Mouse (Mus musculus) hindbrain, embryonic 16.5 days (tissue): ENCODE results near the gene Trmt2a. TPM values are rescaled to one million over a fixed set of nuclear protein-coding genes. Genes with fewer than 3 reads are reported as not detected.
A peak's percentile ranks its signal among the peaks of the same experiment; 100 is the strongest.

Source experiments
- ATAC-seq: fragments of 200-750 bp; cut with Nextera tagmentation; 2 replicates; pipeline ENCODE4 v1.8.0; 2017; ENCODE audit warnings: moderate TSS enrichment, moderate library complexity
- H3K27ac ChIP-seq: fragments of 300-500 bp; sonication (generic); 2 replicates; pipeline ENCODE4 v1.5.1; 2014; ENCODE audit warnings: low read depth, mild to moderate bottlenecking, control low read depth, low read length, moderate library complexity
- H3K27me3 ChIP-seq: fragments of 300-500 bp; sonication (generic); replicated peaks from 2 replicates; pipeline ENCODE4 v1.6.1; 2014; ENCODE audit warnings: low read length; ENCODE audit not compliant: control insufficient read depth, insufficient read depth
- H3K36me3 ChIP-seq: fragments of 300-500 bp; sonication (generic); 2 replicates; pipeline ENCODE4 v1.6.1; 2014; ENCODE audit warnings: mild to moderate bottlenecking, low read length, moderate library complexity, mixed read lengths; ENCODE audit not compliant: control insufficient read depth, insufficient read depth
- H3K4me1 ChIP-seq: fragments of 300-500 bp; sonication (generic); 2 replicates; pipeline ENCODE4 v1.6.1; 2014; ENCODE audit warnings: low read depth, low read length; ENCODE audit not compliant: control insufficient read depth, insufficient read depth
- H3K4me2 ChIP-seq: fragments of 300-500 bp; sonication (generic); 2 replicates; pipeline ENCODE4 v1.6.1; 2014; ENCODE audit warnings: mild to moderate bottlenecking, low read length, control low read depth, moderate library complexity
- H3K4me3 ChIP-seq: fragments of 300-500 bp; sonication (generic); 2 replicates; pipeline ENCODE4 v1.5.1; 2014; ENCODE audit warnings: mild to moderate bottlenecking, low read length, control low read depth, moderate library complexity
- H3K9ac ChIP-seq: fragments of 300-500 bp; sonication (generic); 2 replicates; pipeline ENCODE4 v1.6.1; 2014; ENCODE audit warnings: low read depth, mild to moderate bottlenecking, control low read depth, low read length, moderate library complexity
- H3K9me3 ChIP-seq: fragments of 300-500 bp; sonication (generic); 2 replicates; pipeline ENCODE4 v1.6.1; 2014; ENCODE audit warnings: mild to moderate bottlenecking, low read length, moderate library complexity; ENCODE audit not compliant: control insufficient read depth
- WGBS: fragments of 180-500 bp; shearing (Covaris S2); extraction: QIAGEN DNeasy Blood & Tissue Kit; methylation state at CpG from one replicate; pipeline ENCODE4 v1.1.7; 2014; 5-methylcytosine and 5-hydroxymethylcytosine counted together
- polyA plus RNA-seq: library from polyadenylated mRNA; unstranded; fragments of >200 nt; fragmentation: Nextera tagmentation; extraction: Ambion mirVana; gene quantifications from 2 replicates; pipeline ENCODE4 v1.2.1, GENCODE M21; 2015

Trmt2a gene
- polyA plus RNA-seq, 1 experiment from 2014 or later: 105 TPM

GRCm38 (mm10) chr16:18214858-18215257 is 33.6 kb upstream of the Trmt2a start:
- peaks cover 37% of the 10 kb centered on the region for H3K4me1 ChIP-seq
- no peaks in the 10 kb centered on the region for H3K36me3 ChIP-seq
- H3K4me2 ChIP-seq: peak overlapping the region; percentile 55
- 52% methylated on average over 7 of the region's 7 CpGs for WGBS
- no peaks in the 10 kb centered on the region for H3K9me3 ChIP-seq
- H3K27me3 ChIP-seq: no peaks in the 10 kb centered on the region
- H3K4me3 ChIP-seq: peak overlapping the region; percentile 29; the same call in 1 of the 2 replicates
- peak overlapping the region; percentile 76 for H3K27ac ChIP-seq
- no peak for ATAC-seq
- no peak overlapping the region; the same call in 1 of the 2 replicates for H3K9ac ChIP-seq

GRCm38 (mm10) chr16:18217579-18217978 is 30.9 kb upstream of the Trmt2a start, which contains the start of gene Ccdc188:
Gene Ccdc188, plus strand, starts transcription at chr16:18217879.
- H3K36me3 ChIP-seq: peaks cover 5% of the 10 kb centered on the region
- no peaks in the 10 kb centered on the region for H3K27me3 ChIP-seq
- ATAC-seq: no peak
- no peak within 1 kb of the TSS for H3K4me2 ChIP-seq
- H3K9me3 ChIP-seq: no peaks in the 10 kb centered on the region
- H3K4me1 ChIP-seq: peaks cover 32% of the 10 kb centered on the region
- WGBS: 86% methylated on average over 4 of the region's 4 CpGs
- no peak within 1 kb of the TSS for H3K4me3 ChIP-seq
- no peak within 1 kb of the TSS for H3K9ac ChIP-seq
- no peak within 1 kb of the TSS for H3K27ac ChIP-seq

- no peak overlapping the region for H3K4me3 ChIP-seq
- no peak overlapping the region for H3K27ac ChIP-seq
- H3K4me1 ChIP-seq: peaks cover 24% of the 10 kb centered on the region
- H3K9me3 ChIP-seq: no peaks in the 10 kb centered on the region
- H3K36me3 ChIP-seq: peaks cover 13% of the 10 kb centered on the region
- H3K9ac ChIP-seq: no peak overlapping the region
- 75% methylated on average over 9 of the region's 9 CpGs for WGBS
- no peak overlapping the region for H3K4me2 ChIP-seq
- H3K27me3 ChIP-seq: no peaks in the 10 kb centered on the region
- no peak for ATAC-seq
Measured at GRCm38 (mm10) chr16:18218580-18218996, 29.9 kb upstream of the Trmt2a start.

- 0 out of 2 replicates have a peak, but pooled peaks have one; percentile 10 for ATAC-seq
- Histone ChIP-seq H3K9me3 (no peaks in the 10 kb centered on the region), H3K27me3 (no peaks in the 10 kb centered on the region), H3K4me2 (no peak overlapping the region), H3K36me3 (peaks cover 24% of the 10 kb centered on the region), H3K27ac (no peak overlapping the region), H3K4me3 (no peak overlapping the region), H3K4me1 (peaks cover 11% of the 10 kb centered on the region), H3K9ac (0 out of 2 replicates have a peak overlapping the region, but pooled peaks have one; percentile 15)
- 55% methylated on average over 8 of the region's 8 CpGs for WGBS
Measured at GRCm38 (mm10) chr16:18220001-18220400, 28.5 kb upstream of the Trmt2a start.

GRCm38 (mm10) chr16:18220856-18221542 is 27.5 kb upstream of the Trmt2a start:
- Histone ChIP-seq H3K9ac (no peak overlapping the region), H3K27me3 (no peaks in the 10 kb centered on the region), H3K4me2 (no peak overlapping the region), H3K4me1 (peaks cover 7% of the 10 kb centered on the region), H3K27ac (no peak overlapping the region), H3K4me3 (no peak overlapping the region), H3K36me3 (peaks cover 32% of the 10 kb centered on the region), H3K9me3 (no peaks in the 10 kb centered on the region)
- 92% methylated on average over 6 of the region's 6 CpGs for WGBS
- ATAC-seq: no peak

- no peaks in the 10 kb centered on the region for H3K9me3 ChIP-seq
- H3K4me3 ChIP-seq: no peak overlapping the region
- peaks cover 7% of the 10 kb centered on the region for H3K4me1 ChIP-seq
- H3K27me3 ChIP-seq: no peaks in the 10 kb centered on the region
- no peak for ATAC-seq
- no peak overlapping the region for H3K4me2 ChIP-seq
- no peak overlapping the region for H3K9ac ChIP-seq
- no peak overlapping the region for H3K27ac ChIP-seq
- WGBS: 80% methylated on average over 11 of the region's 11 CpGs
- peaks cover 37% of the 10 kb centered on the region for H3K36me3 ChIP-seq
Measured at GRCm38 (mm10) chr16:18221543-18221898, 27.0 kb upstream of the Trmt2a start.

GRCm38 (mm10) chr16:18222188-18222587 is 26.3 kb upstream of the Trmt2a start:
- peaks cover 7% of the 10 kb centered on the region for H3K4me1 ChIP-seq
- H3K4me2 ChIP-seq: no peak overlapping the region
- WGBS: 79% methylated on average over 11 of the region's 11 CpGs
- H3K9ac ChIP-seq: no peak overlapping the region
- no peak overlapping the region for H3K4me3 ChIP-seq
- H3K27ac ChIP-seq: no peak overlapping the region
- no peak for ATAC-seq
- peaks cover 40% of the 10 kb centered on the region for H3K36me3 ChIP-seq
- no peaks in the 10 kb centered on the region for H3K27me3 ChIP-seq
- no peaks in the 10 kb centered on the region for H3K9me3 ChIP-seq

- Histone ChIP-seq H3K27ac (no peak overlapping the region), H3K4me2 (no peak overlapping the region), H3K9ac (no peak overlapping the region), H3K27me3 (no peaks in the 10 kb centered on the region), H3K4me1 (peaks cover 15% of the 10 kb centered on the region), H3K9me3 (no peaks in the 10 kb centered on the region), H3K36me3 (peaks cover 49% of the 10 kb centered on the region), H3K4me3 (no peak overlapping the region)
- no peak for ATAC-seq
- 95% methylated on average over 13 of the region's 13 CpGs for WGBS
Measured at GRCm38 (mm10) chr16:18227187-18227586, 21.3 kb upstream of the Trmt2a start.

GRCm38 (mm10) chr16:18227897-18228422 is 20.5 kb upstream of the Trmt2a start:
- H3K27me3 ChIP-seq: no peaks in the 10 kb centered on the region
- no peak overlapping the region for H3K9ac ChIP-seq
- H3K27ac ChIP-seq: no peak overlapping the region
- no peak overlapping the region for H3K4me3 ChIP-seq
- H3K4me1 ChIP-seq: peaks cover 16% of the 10 kb centered on the region
- ATAC-seq: no peak
- H3K9me3 ChIP-seq: no peaks in the 10 kb centered on the region
- peaks cover 42% of the 10 kb centered on the region for H3K36me3 ChIP-seq
- WGBS: 95% methylated on average over 20 of the region's 20 CpGs
- H3K4me2 ChIP-seq: no peak overlapping the region
